Mouse (Mus musculus): Measurements from ENCODE around the gene Cdk19.

DNA sequence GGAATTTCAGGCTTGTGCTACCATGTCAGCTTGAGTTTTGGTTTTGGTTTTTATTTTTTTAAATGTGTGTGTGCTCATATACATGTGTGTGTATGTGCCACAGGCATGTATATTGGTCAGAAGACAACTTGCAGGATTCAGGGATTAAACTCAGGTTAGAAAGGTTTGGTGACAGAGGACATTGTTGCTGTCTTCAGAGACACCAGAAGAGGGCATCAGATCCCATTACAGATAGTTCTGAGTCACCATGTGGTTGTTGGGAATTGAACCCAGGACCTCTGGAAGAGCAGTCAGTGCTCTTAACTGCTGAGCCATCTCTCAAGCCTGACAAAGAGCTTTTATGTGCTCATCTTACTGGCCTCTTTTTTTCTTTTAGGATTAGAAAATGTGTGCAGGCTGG lies 30.8 kb downstream of the Cdk19 start:
- TF ChIP-seq POLR2A (IDR thresholded peaks at IDR 0.05; ENCODE audit: borderline replicate concordance, control insufficient read depth, low read depth, low read length) (no peak), CTCF (IDR thresholded peaks at IDR 0.05; ENCODE audit: control insufficient read depth, insufficient read depth, low read length) (no peak)

All from bone marrow, adult 2 months (tissue).